Mouse (Mus musculus) urinary bladder, adult 2 months (tissue): ENCODE data around the gene Prr5l. TPM values are rescaled to one million over a fixed set of nuclear protein-coding genes. Genes with fewer than 3 reads are reported as not detected.
A peak's percentile ranks its signal among the peaks of the same experiment; 100 is the strongest.

ENCODE experiments used
- DNase-seq: peaks from one replicate; pipeline ENCODE4 v3.0.0; 2022; ENCODE audit warnings: low spot score
- polyA plus RNA-seq: library from polyadenylated mRNA; depleted of rRNA; stranded (reverse); fragments of >200 nt; gene quantifications from 2 replicates; pipeline ENCODE4 v1.2.3, GENCODE M21; 2012; rRNA removed

The Prr5l gene
- polyA plus RNA-seq: 2.6 and 2.8 TPM in 2 replicates

DNA sequence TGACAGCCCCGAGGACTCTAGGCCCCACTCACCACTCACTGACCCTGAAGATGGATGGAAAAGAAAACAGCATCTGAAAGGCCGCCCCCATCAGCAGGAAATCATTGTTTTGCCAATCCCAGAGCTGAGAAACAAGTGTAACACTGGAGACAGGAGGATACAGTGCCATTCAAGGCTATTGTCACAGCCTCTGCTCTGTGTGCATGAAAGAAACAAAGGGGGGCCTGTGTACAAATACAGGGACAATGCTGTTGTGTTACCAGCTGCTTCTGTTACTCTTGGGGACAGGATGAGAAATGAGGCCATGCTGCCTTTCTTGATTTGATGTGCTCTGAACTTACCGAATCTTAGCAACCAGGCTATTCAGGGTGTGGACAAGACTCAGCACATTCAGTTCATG lies at the start of gene Prr5l:
TSS of gene Prr5l (minus strand) at position 30 of the 400 bp plus-strand sequence.
- DNase-seq: no peak

DNA sequence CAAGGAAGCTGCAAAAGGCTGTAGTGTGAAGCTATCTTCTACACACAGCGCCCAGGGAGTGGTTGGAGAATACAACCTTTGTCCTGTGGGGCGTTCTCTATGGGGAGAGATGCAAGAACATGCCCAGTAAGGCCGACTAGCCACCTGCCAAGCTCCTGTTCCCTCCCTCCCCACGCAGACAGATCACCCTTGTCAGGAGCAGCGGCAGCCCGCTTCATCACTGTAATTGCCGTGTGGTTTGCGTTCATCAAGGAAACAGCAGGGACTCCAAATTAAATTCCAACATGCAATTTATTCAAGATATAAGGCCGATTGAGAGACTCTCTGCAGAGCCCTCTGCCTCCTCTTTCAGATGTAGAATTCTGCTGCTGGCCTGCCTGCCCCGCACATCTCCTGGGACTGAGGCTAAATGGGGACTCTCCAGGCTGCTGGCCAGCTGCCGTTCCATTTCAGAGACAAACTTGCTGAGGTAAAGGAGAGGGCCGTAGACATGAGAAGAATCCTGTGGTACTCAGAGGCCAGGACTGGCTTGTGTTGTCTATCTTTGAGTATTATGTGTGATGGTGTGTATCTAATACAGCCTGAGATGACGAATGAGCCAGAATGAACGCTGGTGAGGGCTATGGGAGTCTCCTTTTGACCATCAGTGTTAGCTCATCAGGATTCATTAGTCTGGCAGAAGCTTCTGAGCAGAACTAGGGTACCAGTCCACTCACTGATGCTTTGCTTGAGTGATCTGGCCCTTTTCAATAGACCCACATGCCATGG lies 49.5 kb upstream of the Prr5l start:
- no peak for DNase-seq

DNA sequence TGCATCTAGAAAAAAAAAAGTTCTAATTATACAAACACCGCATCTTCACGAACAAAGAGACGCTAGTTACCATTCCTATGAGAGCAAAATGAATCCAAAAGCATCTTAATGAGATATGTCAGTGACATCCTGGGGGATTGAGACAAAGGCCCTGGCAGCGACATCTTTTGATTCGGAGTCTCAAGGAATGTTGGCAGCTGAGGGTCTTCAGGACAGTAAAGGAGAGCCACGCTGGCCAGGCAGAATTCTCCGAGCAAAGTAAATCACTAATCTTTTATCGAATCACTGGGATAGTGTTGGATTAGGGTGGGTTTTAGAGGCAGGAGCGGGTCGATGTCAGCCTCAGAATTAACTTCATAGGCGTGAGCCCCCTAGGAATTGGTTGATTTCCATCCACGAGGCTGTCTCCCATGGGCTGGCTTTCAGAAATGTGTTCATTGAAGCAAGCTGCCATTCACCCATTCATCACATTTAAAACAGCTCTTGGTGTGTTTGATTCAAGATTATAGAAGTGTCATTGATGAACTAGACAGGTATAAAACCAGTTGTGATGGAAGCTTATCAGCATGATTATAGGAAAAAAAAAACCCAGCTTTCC lies 42.9 kb upstream of the Prr5l start:
- no peak for DNase-seq

DNA sequence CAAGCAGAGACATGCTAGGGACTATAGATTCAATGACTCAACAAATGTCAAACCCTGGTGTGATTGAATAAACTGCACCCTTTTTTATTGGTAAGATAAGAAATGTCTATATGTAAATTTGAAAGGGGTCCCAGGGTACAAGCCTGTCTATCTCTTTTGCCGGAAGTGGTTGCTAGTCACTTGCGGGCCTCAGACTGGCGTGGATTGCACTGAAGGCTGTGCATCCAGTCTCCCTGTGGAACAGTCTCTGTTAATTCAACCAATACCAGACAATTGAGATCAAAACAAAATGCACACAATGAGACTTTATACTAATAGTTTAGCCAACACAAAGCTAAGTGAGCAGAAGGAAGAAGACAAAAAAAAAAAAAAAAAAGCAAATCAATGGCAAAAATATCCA lies 42.4 kb upstream of the Prr5l start:
- DNase-seq: no peak

DNA sequence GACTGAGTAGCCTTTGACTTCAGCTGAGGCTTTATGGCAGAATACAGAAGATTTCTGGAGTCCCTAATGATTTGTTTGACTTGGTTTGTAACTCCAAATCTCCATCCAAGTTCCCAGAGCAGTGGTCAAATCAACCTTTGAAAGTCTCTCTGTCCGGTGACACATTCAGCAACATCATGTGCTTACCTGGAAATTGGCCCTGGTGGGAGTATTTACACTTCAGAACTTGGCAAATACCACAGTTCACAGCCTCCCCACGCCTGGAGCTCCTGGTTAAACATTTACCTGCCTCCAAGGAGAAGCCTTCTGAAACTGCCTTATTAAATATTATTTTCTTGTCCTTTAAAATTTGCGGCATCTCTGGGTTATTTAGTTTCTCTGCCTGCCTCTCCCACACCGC lies 40.4 kb upstream of the Prr5l start:
- no peak for DNase-seq

DNA sequence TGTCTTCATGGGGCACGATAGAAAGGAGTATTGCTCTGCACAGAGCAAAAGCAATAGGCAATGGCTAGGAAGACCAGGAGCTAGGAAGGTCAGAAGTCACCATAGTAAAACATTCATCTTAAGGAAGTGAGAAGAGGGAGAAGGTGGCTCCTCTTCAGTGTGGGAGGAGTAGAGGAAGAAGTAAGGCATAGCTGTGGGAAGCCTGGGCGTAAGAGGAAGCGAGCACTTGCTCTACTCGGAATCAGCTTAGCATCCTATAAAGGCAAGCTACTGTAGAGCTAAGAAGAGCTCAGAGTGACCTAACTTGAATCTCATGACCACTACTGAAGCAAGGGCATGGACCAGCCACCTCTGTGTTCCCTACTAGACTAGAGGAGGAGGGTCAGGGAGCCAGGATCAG lies 39.5 kb upstream of the Prr5l start:
- no peak for DNase-seq

DNA sequence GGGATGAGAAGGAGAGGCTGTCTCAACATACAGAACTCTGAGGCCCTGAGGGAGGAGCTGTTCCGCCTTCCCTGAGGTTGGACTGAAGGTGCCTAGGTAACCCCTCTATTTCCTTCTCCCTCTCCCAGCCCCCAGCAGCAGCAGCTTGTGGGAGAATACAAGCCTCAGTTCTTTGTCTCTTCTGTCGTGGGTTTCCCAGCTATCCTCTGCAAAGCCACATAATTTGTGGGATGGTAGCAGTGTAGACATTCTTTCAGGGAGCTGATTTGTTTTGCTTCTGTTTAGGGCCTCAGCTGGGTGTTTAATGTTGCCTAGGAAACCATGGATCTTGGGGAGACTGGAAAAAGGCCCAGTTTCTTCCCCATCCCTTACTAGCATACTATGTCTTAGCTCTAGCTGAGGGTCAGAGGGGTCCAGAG lies 37.3 kb upstream of the Prr5l start:
- no peak for DNase-seq

DNA sequence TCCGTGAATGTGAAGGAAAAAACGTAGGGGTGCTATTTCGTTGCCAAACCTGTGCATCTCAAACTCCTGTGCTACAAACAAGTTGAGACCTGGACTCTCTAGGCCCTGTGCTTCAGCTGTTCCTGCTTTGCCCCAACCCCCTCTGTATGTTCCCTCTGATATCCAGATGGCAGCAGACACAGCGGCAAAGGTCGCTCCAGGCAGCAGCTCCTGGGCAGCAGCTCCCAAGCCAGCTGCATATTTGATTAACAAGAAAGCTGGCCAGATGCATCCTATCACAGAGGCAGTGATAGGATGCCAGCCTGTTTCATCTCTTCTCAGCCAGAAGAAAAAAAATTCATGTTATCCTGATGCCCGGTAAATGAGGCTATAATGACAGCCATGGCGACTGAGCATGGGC lies 35.7 kb upstream of the Prr5l start:
- DNase-seq: no peak

DNA sequence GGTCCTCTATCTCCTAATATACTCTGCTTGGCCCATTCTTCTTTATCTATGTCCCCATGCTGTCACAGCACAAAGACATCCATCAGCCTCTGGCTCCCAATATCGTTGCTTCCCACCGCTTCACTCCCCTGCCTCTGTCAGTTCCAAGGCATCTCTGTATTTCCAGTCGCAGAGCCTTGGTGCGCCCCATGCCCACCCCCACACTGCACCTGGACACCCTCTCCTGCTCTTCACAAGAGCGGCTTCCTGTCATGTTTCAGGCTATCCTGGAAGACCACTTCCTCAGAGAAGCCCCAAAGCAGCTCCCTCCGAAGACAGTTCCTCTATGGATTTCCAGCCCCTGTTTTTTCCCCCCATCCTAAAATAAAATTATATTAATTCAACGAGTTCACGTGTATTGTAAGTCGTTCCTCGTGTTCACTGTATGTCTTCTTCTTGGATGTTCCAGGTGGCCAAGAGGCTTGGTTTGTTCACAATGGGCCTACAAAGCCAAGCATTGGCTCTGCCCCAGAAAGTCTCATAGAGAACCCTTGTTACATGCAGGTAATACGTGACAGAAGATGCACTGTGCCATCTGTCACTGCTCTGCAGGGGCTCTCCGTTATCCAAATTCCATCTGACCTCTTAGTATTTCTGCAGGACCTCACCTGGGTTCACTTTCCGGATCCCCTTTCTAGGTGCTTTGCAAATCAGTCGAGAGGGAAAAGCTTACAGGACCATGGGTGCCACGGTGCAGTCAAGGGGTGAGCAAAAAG lies 26.7 kb upstream of the Prr5l start:
- DNase-seq: no peak

DNA sequence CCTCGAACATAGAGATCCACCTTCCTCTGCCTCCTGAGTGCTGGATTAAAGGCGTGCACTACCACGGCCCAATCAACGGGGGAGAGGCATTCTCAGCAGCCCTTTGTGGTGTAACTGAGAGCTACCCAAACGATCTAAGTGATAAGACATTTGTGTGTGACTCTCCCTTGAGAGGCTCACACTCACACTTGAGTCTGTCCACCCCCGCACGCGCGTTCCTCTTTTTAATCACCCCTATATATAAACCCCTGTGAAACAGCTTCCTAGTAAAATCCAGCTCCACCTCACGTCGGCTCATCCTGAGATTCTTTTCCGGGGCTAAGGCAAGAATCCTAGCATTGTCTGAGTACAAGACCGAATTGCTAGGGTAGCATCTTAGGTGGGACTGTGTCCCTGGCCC lies 25.9 kb upstream of the Prr5l start:
- no peak for DNase-seq

DNA sequence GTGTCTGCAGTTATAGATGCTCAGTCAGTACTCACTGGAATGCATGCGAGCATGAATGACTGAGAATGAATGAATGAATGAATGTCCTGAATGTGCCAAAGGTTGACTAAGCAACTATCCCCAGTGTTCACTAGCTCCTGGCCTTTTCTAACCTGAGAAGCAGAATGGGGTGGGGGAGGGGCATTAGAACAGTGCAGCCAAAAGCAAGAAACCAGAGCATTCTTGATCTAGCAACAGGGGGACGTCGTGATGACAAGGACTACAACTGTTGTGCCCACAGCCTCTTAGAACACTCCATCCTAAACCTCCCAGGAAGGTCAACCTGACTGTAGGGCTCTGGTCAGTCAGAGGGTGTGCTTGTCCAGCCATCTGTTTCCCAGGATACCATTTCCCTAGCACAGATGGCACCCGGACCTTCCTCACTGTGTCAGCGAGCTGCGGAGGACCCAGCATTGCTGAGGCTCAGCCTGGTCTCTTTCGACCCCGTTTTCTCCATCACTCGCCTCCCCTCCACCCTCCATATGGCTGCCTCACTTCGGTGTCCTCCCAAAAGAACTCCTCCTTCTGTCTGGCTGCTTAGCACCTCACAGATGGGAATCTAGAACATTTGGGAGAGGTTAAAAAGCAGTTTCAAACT lies 24.7 kb upstream of the Prr5l start:
- no peak for DNase-seq

DNA sequence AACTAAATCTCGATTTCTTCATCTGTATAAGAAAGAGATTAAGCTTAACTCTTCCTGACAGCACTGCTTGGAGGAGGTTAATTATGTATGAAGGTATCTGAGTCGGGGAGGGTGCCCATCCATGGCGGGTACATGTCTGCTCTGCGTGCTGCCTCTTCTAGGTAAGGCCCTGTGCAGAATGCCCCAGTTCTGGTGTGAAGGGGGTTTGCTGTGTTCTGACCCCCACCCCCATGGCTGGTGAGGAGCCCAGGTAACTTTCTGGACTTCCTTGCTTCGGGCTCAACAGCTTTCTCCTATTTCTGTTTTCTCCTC lies 23.5 kb upstream of the Prr5l start:
- no peak for DNase-seq

DNA sequence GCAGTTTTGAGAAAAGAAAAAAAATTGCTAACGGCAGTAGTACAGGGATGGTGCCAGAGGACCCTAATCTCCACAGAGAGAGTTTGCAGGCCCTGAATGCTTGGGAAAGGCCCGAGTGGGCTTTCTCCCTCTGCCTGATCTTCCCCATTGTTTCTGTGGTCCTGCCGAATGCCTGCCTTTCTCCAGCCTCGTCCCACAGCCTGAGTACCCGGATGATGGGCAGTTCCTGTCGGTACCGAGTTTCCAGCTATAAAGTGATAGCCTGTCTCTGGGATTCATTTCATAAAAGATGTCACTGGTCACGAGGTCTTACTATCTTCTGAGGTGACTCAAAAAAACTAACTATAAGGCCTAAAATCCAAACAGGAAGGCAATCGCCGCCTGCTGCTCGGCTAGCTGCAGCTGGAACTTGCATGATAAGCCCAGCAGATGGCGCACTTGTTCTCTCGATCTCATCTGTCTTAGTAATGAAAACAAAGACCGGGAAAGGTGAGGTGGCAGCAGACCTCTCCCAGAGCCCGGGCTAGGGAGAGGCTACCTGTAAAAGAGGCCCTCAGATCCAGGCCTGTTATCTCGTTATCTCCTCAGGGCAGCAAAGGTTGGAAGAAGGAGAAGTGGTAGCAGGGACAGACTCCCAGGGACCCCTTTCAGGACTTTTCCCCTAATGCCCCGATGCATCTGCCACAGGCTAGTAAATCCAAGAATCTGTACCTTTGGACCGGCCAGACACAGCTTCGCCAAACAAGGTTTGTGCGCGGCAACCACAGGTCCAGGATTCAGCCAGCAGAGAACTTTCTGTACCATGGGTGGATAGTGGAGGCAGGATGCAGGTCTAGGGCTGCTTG lies 22.9 kb upstream of the Prr5l start:
- DNase-seq: peak; percentile 51

DNA sequence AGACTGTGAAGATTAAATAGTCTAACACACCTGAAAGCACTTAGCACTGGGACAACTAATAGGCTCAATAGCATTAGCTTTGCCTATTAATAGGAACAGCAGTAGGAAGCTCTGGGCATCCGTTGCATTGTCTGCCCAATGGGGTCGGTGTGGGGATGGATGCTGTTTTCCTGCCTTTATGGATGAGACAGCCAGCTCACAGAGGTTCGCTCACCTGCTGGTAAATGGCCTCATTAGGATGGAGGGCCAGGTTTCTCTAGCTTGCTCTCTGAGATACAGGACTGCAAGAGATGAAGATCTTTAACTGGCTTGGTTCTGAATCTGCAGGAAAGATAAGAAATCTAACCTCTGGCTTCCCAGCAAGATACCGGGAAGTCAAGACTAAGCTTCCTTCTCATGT lies 19.4 kb upstream of the Prr5l start:
- DNase-seq: no peak

DNA sequence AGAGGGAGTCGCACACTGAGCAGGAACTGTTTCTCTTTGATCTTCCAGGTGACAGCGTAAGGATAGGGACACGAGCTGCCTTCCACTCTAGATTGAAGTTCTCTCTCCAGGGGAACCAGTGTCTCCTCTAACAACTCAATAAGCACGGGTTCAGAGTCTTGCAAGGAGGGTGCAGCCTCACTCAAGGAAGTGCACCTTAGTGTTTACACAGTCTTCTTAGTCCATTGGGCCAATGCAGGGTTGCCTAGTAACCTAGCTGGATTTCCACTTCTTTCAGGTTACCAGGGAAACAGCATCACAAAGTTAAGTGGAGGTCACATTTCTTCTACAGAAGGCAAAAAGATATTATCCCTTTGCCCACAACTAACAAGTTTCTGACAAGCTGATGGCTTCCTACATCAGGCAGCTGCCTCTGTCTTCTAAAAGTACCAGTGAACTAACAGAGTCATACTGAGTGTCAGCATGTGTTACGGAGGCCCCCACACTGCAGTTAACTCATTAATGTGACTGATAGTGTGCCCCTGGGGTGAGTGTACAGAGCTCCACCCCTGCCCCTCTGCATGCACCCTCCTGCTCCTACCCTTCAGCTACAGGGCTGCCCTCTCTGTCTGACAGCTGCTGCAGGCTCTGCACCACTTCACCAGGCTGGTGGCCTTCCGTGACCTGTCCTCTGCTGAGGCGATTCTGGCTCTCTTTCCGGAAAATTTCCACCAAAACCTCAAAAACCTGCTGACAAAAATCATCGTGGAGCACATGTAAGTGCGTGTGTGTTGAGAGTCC lies 13.8 kb upstream of the Prr5l start:
- no peak for DNase-seq

DNA sequence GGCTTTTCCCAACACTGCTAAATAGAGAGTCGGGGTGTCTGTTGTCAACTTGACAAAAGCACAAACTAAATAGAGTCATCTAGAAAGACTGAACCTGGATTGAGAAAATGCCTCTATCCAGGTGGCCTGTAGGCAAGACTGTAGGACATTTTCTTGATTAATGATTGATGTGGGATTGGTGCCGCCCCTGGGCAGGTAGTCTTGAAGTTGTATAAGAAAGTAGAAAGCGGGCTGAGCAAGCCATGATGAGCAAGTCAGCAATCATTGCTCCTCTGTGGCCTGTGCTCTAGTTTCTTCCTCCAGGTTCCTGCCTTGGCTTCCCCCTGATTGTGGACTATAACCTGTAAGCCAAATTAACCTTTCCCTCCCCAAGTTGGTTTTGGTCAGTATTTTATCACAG lies 11.3 kb upstream of the Prr5l start:
- DNase-seq: no peak

DNA sequence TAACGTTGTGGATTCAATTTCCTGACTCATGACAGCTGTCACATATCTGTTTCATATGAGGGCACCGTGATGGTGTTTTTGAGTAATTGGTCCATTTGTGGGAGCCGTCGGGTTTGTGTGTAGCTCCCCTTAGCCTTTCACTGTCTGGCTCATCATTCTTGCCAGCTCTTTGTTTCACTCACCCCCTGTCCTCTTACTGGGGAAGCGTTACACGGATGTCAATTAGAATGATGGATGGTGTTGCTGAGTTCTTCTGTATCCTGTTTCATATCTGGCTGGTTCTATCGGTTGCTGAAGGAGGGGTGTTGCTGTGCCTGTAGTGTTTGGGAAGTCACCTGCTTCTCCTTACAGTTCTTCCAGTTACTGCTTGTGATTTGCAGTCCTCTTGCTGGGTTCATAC lies 8.3 kb upstream of the Prr5l start:
- no peak for DNase-seq

DNA sequence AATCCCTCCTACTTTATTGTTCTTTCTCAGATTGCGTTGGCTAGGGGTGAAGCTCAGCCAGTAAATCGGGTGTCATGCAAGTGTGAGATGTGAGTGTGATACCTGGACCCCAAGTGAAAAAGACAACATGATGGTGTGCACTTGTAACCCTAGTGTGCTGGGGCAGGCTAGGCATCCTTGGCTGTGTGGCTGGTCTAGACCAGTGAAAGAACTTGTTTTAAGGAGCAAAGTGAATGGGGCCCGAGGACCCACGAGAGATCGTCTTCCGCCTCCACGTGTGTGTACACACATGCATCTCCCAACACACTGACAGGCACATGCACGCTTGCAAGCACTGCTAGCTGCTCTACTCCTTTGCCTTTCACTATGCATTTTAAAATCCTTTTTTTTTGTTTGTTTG lies 6.1 kb upstream of the Prr5l start:
- no peak for DNase-seq

DNA sequence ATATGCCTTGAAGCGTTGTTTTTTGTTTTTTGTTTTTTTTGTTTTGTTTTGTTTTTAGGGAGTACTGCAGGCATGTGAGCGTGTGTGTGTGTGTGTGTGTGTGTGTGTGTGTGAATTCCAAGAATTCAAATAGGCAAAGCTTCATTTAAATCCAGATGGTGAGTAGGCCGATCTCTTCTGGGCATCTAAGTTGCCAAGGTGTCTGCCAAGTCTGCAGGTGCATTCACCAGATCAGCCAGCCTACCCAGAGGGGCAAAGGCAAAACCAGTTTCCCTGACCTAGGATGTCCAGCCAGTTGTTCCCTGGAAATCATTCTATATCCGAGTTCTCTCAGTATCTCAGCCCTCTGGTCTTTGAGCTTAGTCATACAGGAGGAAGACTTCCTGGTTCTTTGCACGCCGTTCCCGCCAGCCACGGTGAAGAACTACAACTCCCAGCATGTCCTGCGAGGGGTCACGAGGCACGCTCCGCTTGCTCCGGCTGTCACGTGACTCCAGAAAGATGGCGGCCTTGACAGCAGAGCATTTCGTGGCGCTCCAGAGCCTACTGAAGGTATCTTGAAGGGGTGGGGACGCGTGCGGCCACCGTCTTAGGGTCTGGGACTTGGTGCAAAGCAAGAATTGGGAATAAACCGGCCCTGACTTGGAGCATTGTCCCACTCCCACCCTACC lies 3.1 kb upstream of the Prr5l start, which contains the start of gene Commd9:
TSS of gene Commd9 (plus strand) at position 480 of the 671 bp plus-strand sequence.
- peak; percentile 78 for DNase-seq

DNA sequence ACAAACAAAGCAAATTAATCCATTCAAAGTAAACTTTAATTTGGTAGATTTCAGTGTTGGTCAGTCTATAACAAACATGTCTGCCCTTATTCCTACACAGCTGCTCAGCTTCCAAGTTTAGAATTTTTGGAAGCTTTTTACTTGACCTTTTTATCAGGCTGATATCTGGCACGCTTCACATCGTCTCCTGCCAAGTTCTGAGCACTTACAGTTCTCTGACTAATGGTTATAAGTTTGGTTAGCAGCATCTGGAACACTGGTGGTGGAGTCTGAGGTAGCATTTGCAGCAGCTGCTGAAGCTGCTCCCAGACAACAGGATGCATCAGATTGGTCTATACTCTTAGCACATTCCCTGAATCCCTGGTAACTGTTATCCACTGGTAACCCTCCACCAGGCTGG lies 1.5 kb upstream of the Prr5l start:
- no peak for DNase-seq
